8 mouse cellular contexts compared by ENCODE assay signal in the genomic region with DNA sequence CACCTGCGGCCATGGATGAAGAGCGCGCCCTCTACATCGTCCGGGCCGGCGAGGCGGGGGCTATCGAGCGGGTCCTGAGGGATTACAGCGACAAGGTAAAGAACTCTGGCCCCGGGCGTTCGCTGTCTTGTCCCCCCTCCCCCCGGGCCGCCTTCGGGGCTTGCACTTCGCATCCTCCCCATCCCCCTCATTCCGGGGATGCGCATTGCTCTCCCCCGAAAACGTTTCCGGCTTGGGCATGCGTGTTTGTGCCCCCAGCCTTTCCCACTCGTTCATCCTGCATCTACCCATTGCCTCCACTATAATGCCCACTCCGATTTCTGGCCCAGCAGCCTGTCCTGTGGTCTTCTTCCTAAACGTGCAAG. TPM values are rescaled to one million over a fixed set of nuclear protein-coding genes. Genes with fewer than 3 reads are reported as not detected.
A peak's percentile ranks its signal among the peaks of the same experiment; 100 is the strongest.
DNase-seq lines count a peak whose midpoint lies in the region; ATAC-seq and TF ChIP-seq lines count a peak whose summit lies in the region.

No protein-coding gene starts in this region.

- peak; percentile 3; the same call in 1 of the 2 replicates for ATAC-seq in kidney, embryonic 15.5 days (replicated peaks; ENCODE audit: low FRiP score)
- ATAC-seq in intestine, postnatal 0 days = peak; percentile 3; the same call in 1 of the 2 replicates
- peak; percentile 71 for ATAC-seq in midbrain, embryonic 15.5 days (replicated peaks)

- H3K4me1 ChIP-seq in kidney, embryonic 15.5 days = peaks cover 26% of the 10 kb centered on the region
- H3K4me1 ChIP-seq in intestine, postnatal 0 days (replicated peaks; ENCODE audit: control insufficient read depth, insufficient read depth, low read length) = 0 out of 2 replicates have a peak, but pooled peaks cover 9% of the 10 kb centered on the region
- peaks cover 27% of the 10 kb centered on the region for H3K4me1 ChIP-seq in midbrain, embryonic 15.5 days

- H3K27me3 ChIP-seq in kidney, embryonic 15.5 days = no peaks in the 10 kb centered on the region
- H3K27me3 ChIP-seq in intestine, postnatal 0 days (replicated peaks; ENCODE audit: control insufficient read depth, insufficient read depth, low read length) = no peaks in the 10 kb centered on the region
- H3K27me3 ChIP-seq in midbrain, embryonic 15.5 days (replicated peaks) = no peaks in the 10 kb centered on the region

- no peaks in the 10 kb centered on the region for H3K9me3 ChIP-seq in kidney, embryonic 15.5 days (replicated peaks)
- H3K9me3 ChIP-seq in intestine, postnatal 0 days (ENCODE audit: control insufficient read depth) = no peaks in the 10 kb centered on the region
- H3K9me3 ChIP-seq in midbrain, embryonic 15.5 days = no peaks in the 10 kb centered on the region

- no peak for DNase-seq in kidney, postnatal 10 days
- peak; percentile 58 for DNase-seq in ES-CJ7 (ENCODE audit: low read depth, low spot score)
- DNase-seq in c-Kit-positive CD71-positive TER-119-positive erythroid progenitor cells, embryonic 14.5 days (ENCODE audit: low spot score) = peak; percentile 17
- no peak for DNase-seq in urinary bladder, postnatal 36 days (ENCODE audit: low spot score in 2 of 2)
- DNase-seq in left cerebral cortex, postnatal 14 days (ENCODE audit: low spot score in 2 of 2) = no peak

- H3K4me3 ChIP-seq in kidney, embryonic 15.5 days (replicated peaks) = peak overlapping the region; percentile 78
- H3K4me3 ChIP-seq in intestine, postnatal 0 days (ENCODE audit: low read depth, low read length) = peak overlapping the region; percentile 84
- H3K4me3 ChIP-seq in midbrain, embryonic 15.5 days = peak overlapping the region; percentile 82

- H3K27ac ChIP-seq in kidney, embryonic 15.5 days = peak overlapping the region; percentile 96
- peak overlapping the region; percentile 87; the same call in 1 of the 2 replicates for H3K27ac ChIP-seq in intestine, postnatal 0 days (ENCODE audit: low read depth, low read length)
- peak overlapping the region; percentile 100 for H3K27ac ChIP-seq in midbrain, embryonic 15.5 days

- under 1% methylated on average over 19 of the region's 27 CpGs for WGBS in kidney, embryonic 15.5 days
- WGBS in intestine, postnatal 0 days = 0% methylated on average over 26 of the region's 27 CpGs
- under 1% methylated on average over 27 of the region's 27 CpGs for WGBS in midbrain, embryonic 15.5 days

- peak overlapping the region; percentile 76 for H3K9ac ChIP-seq in kidney, embryonic 15.5 days
- H3K9ac ChIP-seq in intestine, postnatal 0 days (ENCODE audit: low read depth, low read length) = peak overlapping the region; percentile 69
- H3K9ac ChIP-seq in midbrain, embryonic 15.5 days = peak overlapping the region; percentile 89

- intact Hi-C loops in left cerebral cortex, postnatal 14 days (cut with DNase I) = loop anchor here (5.0 to 10.0 kb wide), 2 partner anchors 127 to 275 kb away; no protein-coding TSS in a partner anchor

- H3K4me2 ChIP-seq in kidney, embryonic 15.5 days = peak overlapping the region; percentile 78
- peak overlapping the region; percentile 75 for H3K4me2 ChIP-seq in intestine, postnatal 0 days (replicated peaks; ENCODE audit: low read depth)
- peak overlapping the region; percentile 59 for H3K4me2 ChIP-seq in midbrain, embryonic 15.5 days

- no peak for TF ChIP-seq CTCF in intestine, postnatal 0 days (IDR thresholded peaks at IDR 0.05; ENCODE audit: low read depth)

- H3K36me3 ChIP-seq in kidney, embryonic 15.5 days = no peaks in the 10 kb centered on the region
- H3K36me3 ChIP-seq in intestine, postnatal 0 days (ENCODE audit: control insufficient read depth, insufficient read depth) = no peaks in the 10 kb centered on the region
- no peaks in the 10 kb centered on the region for H3K36me3 ChIP-seq in midbrain, embryonic 15.5 days (replicated peaks)

RNA-seq across cellular contexts. Expression of a gene that starts 0.3 kb away (rescaled TPM):
- polyA plus RNA-seq in kidney, embryonic 15.5 days (2015; fragmentation: Nextera tagmentation; extraction: Ambion mirVana) = 22.1 and 23.3 TPM in 2 replicates
- polyA plus RNA-seq in intestine, postnatal 0 days (2015; fragmentation: Nextera tagmentation; extraction: Ambion mirVana) = 6.7 and 7.0 TPM in 2 replicates
- polyA plus RNA-seq in midbrain, embryonic 15.5 days (2015; fragmentation: Nextera tagmentation; extraction: Ambion mirVana) = 48.3 and 51.8 TPM in 2 replicates
- total RNA-seq in left cerebral cortex, postnatal 14 days (2021) = 10 to 100 TPM; 42.7 to 43.8 TPM

Comparison
In these comparisons a context has a peak if more than half of its experiments do, and no peak if none do; other contexts are left out.
1. ATAC-seq: peak in every context shown above with its lines; median percentile 71 in midbrain, embryonic 15.5 days; 3 in kidney, embryonic 15.5 days; 3 in intestine, postnatal 0 days.
2. DNase-seq: peak in ES-CJ7 (single experiment) and c-Kit-positive CD71-positive TER-119-positive erythroid progenitor cells, embryonic 14.5 days (single experiment); none in kidney, postnatal 10 days (single experiment), urinary bladder, postnatal 36 days (0 of 2) and left cerebral cortex, postnatal 14 days (0 of 2).
3. Peak in every context shown above with its lines, with median percentiles within 50 percentile points of each other: H3K27ac ChIP-seq, H3K4me2 ChIP-seq, H3K4me3 ChIP-seq and H3K9ac ChIP-seq.